Mouse (Mus musculus) MEL (cell line): Measurements from ENCODE around the gene Rps25. TPM values are rescaled to one million over a fixed set of nuclear protein-coding genes. Genes with fewer than 3 reads are reported as not detected.

Experiments used
- DNase-seq: peaks from one replicate; pipeline ENCODE4 v3.0.0; 2011; ENCODE audit warnings: low read depth, low spot score
- H3K27ac ChIP-seq: 2 replicates; pipeline ENCODE4 v1.5.1; 2012; ENCODE audit warnings: low read depth, mild to moderate bottlenecking, control low read depth, low read length, moderate library complexity; ENCODE audit not compliant: control insufficient read depth
- H3K27me3 ChIP-seq, 2 experiments: fragments of 150-350 bp in 1 of 2; sonication (generic) in 1 of 2; 2 replicates each; pipeline ENCODE4 v1.6.1; 2012; ENCODE audit warnings: low read length in 2 of 2, mild to moderate bottlenecking in 2 of 2, improper control_type of control experiment in 1 of 2, moderate library complexity in 1 of 2; ENCODE audit not compliant: insufficient read depth in 2 of 2, control insufficient read depth in 1 of 2
- H3K36me3 ChIP-seq, 2 experiments: 2 replicates each; pipeline ENCODE4 v1.6.1; 2012 to 2014; ENCODE audit warnings: low read length in 2 of 2, improper control_type of control experiment in 1 of 2, inconsistent platforms in 1 of 2, mild to moderate bottlenecking in 1 of 2; ENCODE audit not compliant: insufficient read depth in 2 of 2, control insufficient read depth in 1 of 2
- H3K4me1 ChIP-seq, 2 experiments: fragments of 150-350 bp in 1 of 2; sonication (generic) in 1 of 2; 2 replicates each; pipeline ENCODE4 v1.6.1; 2012; ENCODE audit warnings: low read length in 2 of 2, improper control_type of control experiment in 1 of 2, mild to moderate bottlenecking in 1 of 2; ENCODE audit not compliant: insufficient read depth in 2 of 2, control insufficient read depth in 1 of 2
- H3K4me3 ChIP-seq, 2 experiments: fragments of 150-350 bp in 1 of 2; sonication (generic) in 1 of 2; 2 replicates each; pipeline ENCODE4 v1.5.1; 2012; ENCODE audit warnings: low read depth in 2 of 2, low read length in 2 of 2, mild to moderate bottlenecking in 2 of 2, moderate library complexity in 2 of 2, control low read depth in 1 of 2, improper control_type of control experiment in 1 of 2; ENCODE audit not compliant: control insufficient read depth in 1 of 2, insufficient read depth in 1 of 2
- H3K79me2 ChIP-seq: 2 replicates; pipeline ENCODE4 v1.6.1; 2012; ENCODE audit warnings: mild to moderate bottlenecking, low read length, moderate library complexity; ENCODE audit not compliant: control insufficient read depth, poor library complexity, insufficient read depth
- H3K9ac ChIP-seq: 2 replicates; pipeline ENCODE4 v1.6.1; 2012; ENCODE audit warnings: low read depth, mild to moderate bottlenecking, control low read depth, low read length, moderate library complexity; ENCODE audit not compliant: control insufficient read depth, poor library complexity, severe bottlenecking
- H3K9me3 ChIP-seq: fragments of 150-350 bp; sonication (generic); replicated peaks from 2 replicates; pipeline ENCODE4 v1.6.1; 2012; ENCODE audit warnings: mild to moderate bottlenecking, low read length, improper control_type of control experiment, moderate library complexity; ENCODE audit not compliant: insufficient read depth
- BHLHE40 ChIP-seq: IDR thresholded peaks from 2 replicates; pipeline ENCODE4 v1.6.1; 2012; ENCODE audit warnings: low read depth, mild to moderate bottlenecking, inconsistent platforms, low read length, improper control_type of control experiment, borderline replicate concordance
- CTCF ChIP-seq, 3 experiments: IDR thresholded peaks in 2 of 3; conservative IDR thresholded peaks in 1 of 3; 2 replicates each; pipeline ENCODE4 v1.5.1; 2011 to 2012; ENCODE audit warnings: low read length in 3 of 3, low read depth in 2 of 3, mild to moderate bottlenecking in 2 of 3, improper control_type of control experiment in 1 of 3, inconsistent platforms in 1 of 3, mixed read lengths in 1 of 3, moderate library complexity in 1 of 3; ENCODE audit not compliant: control insufficient read depth in 1 of 3, insufficient read depth in 1 of 3, poor library complexity in 1 of 3, severe bottlenecking in 1 of 3
- ELF1 ChIP-seq: IDR thresholded peaks from 2 replicates; pipeline ENCODE4 v1.6.1; 2014; ENCODE audit warnings: low read depth, mild to moderate bottlenecking, inconsistent platforms, low read length, improper control_type of control experiment, moderate library complexity
- ETS1 ChIP-seq: IDR thresholded peaks from 2 replicates; pipeline ENCODE4 v1.6.1; 2012; ENCODE audit warnings: low read depth, mild to moderate bottlenecking, inconsistent platforms, low read length, improper control_type of control experiment, moderate library complexity
- GABPA ChIP-seq: IDR thresholded peaks from 2 replicates; pipeline ENCODE4 v1.6.1; 2012; ENCODE audit warnings: low read depth, mild to moderate bottlenecking, inconsistent platforms, low read length, improper control_type of control experiment, moderate library complexity
- MAX ChIP-seq: IDR thresholded peaks from 2 replicates; pipeline ENCODE4 v1.6.1; 2011; ENCODE audit warnings: low read length, improper control_type of control experiment
- MEF2A ChIP-seq: IDR thresholded peaks from 2 replicates; pipeline ENCODE4 v1.6.1; 2014; ENCODE audit warnings: low read depth, mild to moderate bottlenecking, inconsistent platforms, low read length, improper control_type of control experiment; ENCODE audit not compliant: poor library complexity, insufficient replicate concordance, severe bottlenecking; ENCODE audit errors: extremely low read depth
- MXI1 ChIP-seq: IDR thresholded peaks from 2 replicates; pipeline ENCODE4 v1.6.1; 2011; ENCODE audit warnings: mild to moderate bottlenecking, low read depth, low read length, improper control_type of control experiment
- NRF1 ChIP-seq: IDR thresholded peaks from 2 replicates; pipeline ENCODE4 v1.6.1; 2014; ENCODE audit warnings: low read depth, mild to moderate bottlenecking, inconsistent platforms, low read length, improper control_type of control experiment, moderate library complexity; ENCODE audit not compliant: poor library complexity, insufficient read depth, severe bottlenecking
- POLR2A ChIP-seq, 2 experiments: IDR thresholded peaks; 2 replicates each; pipeline ENCODE4 v1.6.1; 2011 to 2012; ENCODE audit warnings: low read length in 2 of 2, mild to moderate bottlenecking in 2 of 2, control low read depth in 1 of 2, improper control_type of control experiment in 1 of 2, low read depth in 1 of 2, moderate library complexity in 1 of 2; ENCODE audit not compliant: control insufficient read depth in 1 of 2, insufficient read depth in 1 of 2, poor library complexity in 1 of 2
- POLR2AphosphoS2 ChIP-seq: IDR thresholded peaks from 2 replicates; pipeline ENCODE4 v1.6.1; 2011; ENCODE audit warnings: low read length, improper control_type of control experiment
- RAD21 ChIP-seq: IDR thresholded peaks from 2 replicates; pipeline ENCODE4 v1.6.1; 2011; ENCODE audit warnings: mild to moderate bottlenecking, low read depth, low read length, improper control_type of control experiment
- RCOR1 ChIP-seq: IDR thresholded peaks from 2 replicates; pipeline ENCODE4 v1.6.1; 2012; ENCODE audit warnings: low read depth, mild to moderate bottlenecking, inconsistent platforms, low read length, improper control_type of control experiment
- TBP ChIP-seq: IDR thresholded peaks from 2 replicates; pipeline ENCODE4 v1.8.0; 2011; ENCODE audit warnings: low read depth, low read length, improper control_type of control experiment
- TCF12 ChIP-seq: IDR thresholded peaks from 2 replicates; pipeline ENCODE4 v1.6.1; 2014; ENCODE audit warnings: low read depth, mild to moderate bottlenecking, inconsistent platforms, low read length, improper control_type of control experiment, moderate library complexity
- UBTF ChIP-seq: IDR thresholded peaks from 2 replicates; pipeline ENCODE4 v1.6.1; 2012; ENCODE audit warnings: low read depth, mild to moderate bottlenecking, inconsistent platforms, low read length, improper control_type of control experiment, moderate library complexity, borderline replicate concordance; ENCODE audit not compliant: insufficient read depth
- USF2 ChIP-seq, 2 experiments: IDR thresholded peaks; 2 replicates each; pipeline ENCODE4 v1.6.1; 2011 to 2012; ENCODE audit warnings: improper control_type of control experiment in 2 of 2, low read length in 2 of 2, borderline replicate concordance in 1 of 2, inconsistent platforms in 1 of 2, low read depth in 1 of 2, mild to moderate bottlenecking in 1 of 2; ENCODE audit not compliant: insufficient read depth in 1 of 2
- ZC3H11A ChIP-seq: IDR thresholded peaks from 2 replicates; pipeline ENCODE4 v1.6.1; 2012; ENCODE audit warnings: low read depth, mild to moderate bottlenecking, inconsistent platforms, low read length, improper control_type of control experiment
- ZKSCAN1 ChIP-seq: IDR thresholded peaks from 2 replicates; pipeline ENCODE4 v1.6.1; 2012; ENCODE audit warnings: low read depth, mild to moderate bottlenecking, inconsistent platforms, low read length, improper control_type of control experiment, moderate library complexity
- ZNF384 ChIP-seq: IDR thresholded peaks from 2 replicates; pipeline ENCODE4 v1.6.1; 2012; ENCODE audit warnings: low read depth, mild to moderate bottlenecking, inconsistent platforms, low read length, improper control_type of control experiment
- polyA plus RNA-seq, 2 experiments: library from polyadenylated mRNA; stranded (reverse) in 1 of 2; unstranded in 1 of 2; fragments of >175 nt in 1 of 2; fragments of >200 nt in 1 of 2; gene quantifications; 2 replicates each; pipeline versions ENCODE4 v1.2.1 to v1.2.4; 2012; ENCODE audit warnings: low replicate concordance in 2 of 2, low read depth in 1 of 2; ENCODE audit not compliant: insufficient read length in 2 of 2, insufficient read depth in 1 of 2, missing spikeins in 1 of 2
- total RNA-seq: library from RNA; depleted of rRNA; stranded (reverse); fragments of 300-350 nt; gene quantifications from 2 replicates; pipeline ENCODE4 v1.2.3, GENCODE M21; 2012

The Rps25 gene
- total and polyA plus RNA-seq, 3 experiments, result 2,743 to 3,114 TPM; not detected in 1

DNA sequence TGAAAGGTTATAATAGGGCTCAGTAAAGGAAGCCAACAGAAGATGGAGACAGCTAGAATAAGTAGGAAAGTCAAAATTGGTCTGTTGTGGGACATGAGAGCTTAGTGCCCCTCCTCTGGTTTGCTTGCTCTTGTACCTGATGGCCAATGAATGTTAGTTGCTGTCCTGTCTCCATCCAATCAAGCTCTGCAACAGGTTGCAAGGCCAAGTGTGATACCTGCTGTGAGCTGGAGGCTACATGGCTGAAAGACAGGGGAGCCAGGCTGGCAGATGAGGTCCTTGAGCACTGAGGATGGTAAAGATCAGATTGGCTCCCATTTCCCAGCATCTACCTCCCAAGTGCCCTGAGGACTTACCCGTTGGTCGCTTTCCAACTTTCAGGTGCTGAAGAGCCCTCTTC lies 5.8 kb downstream of the Rps25 start:
- no peaks in the 10 kb centered on the region for H3K27me3 ChIP-seq
- TF ChIP-seq ZNF384 (no peak), POLR2A (IDR thresholded peaks at IDR 0.05; ENCODE audit: control insufficient read depth in 1 of 2, insufficient read depth in 1 of 2, low read depth in 1 of 2, low read length in 2 of 2, poor library complexity in 1 of 2) (0 out of 4 replicates have a peak, but pooled peaks of 1 of the 2 experiments have one; percentile 32)
- TF ChIP-seq, all 39 proteins: peak for 1
- peaks cover 0 to 35% of the 10 kb centered on the region in 2 experiments; a peak in 2 of 4 replicates for H3K4me1 ChIP-seq
- H3K79me2 ChIP-seq, result peaks cover 26% of the 10 kb centered on the region
- H3K27ac ChIP-seq, result peak overlapping the region; percentile 72
- peak; percentile 55 for DNase-seq
- H3K36me3 ChIP-seq, result peaks cover 6 to 44% of the 10 kb centered on the region in 2 experiments; a peak in 3 of 4 replicates
- no peak overlapping the region for H3K4me3 ChIP-seq
- no peaks in the 10 kb centered on the region for H3K9me3 ChIP-seq
- no peak overlapping the region for H3K9ac ChIP-seq

- Histone ChIP-seq H3K4me1 (peaks cover 3 to 20% of the 10 kb centered on the region in 2 experiments; a peak in 3 of 4 replicates), H3K27ac (peak overlapping the region; percentile 52), H3K9ac (peak overlapping the region; percentile 78), H3K27me3 (no peaks in the 10 kb centered on the region), H3K79me2 (peaks cover 10% of the 10 kb centered on the region), H3K4me3 (peak overlapping the region; percentile 80 to 95), H3K9me3 (no peaks in the 10 kb centered on the region), H3K36me3 (peaks cover 0 to 26% of the 10 kb centered on the region in 2 experiments; a peak in 2 of 4 replicates)
- no peak for TF ChIP-seq ZKSCAN1
- TF ChIP-seq POLR2A (IDR thresholded peaks at IDR 0.05; ENCODE audit: control insufficient read depth in 1 of 2, insufficient read depth in 1 of 2, low read depth in 1 of 2, low read length in 2 of 2, poor library complexity in 1 of 2), result no peak
- no peak for TF ChIP-seq CTCF (IDR thresholded peaks at IDR 0.05 in 2 of 3, conservative IDR thresholded peaks at IDR 0.05 in 1 of 3; ENCODE audit: control insufficient read depth in 1 of 3, insufficient read depth in 1 of 3, low read depth in 2 of 3, low read length in 3 of 3, poor library complexity in 1 of 3, severe bottlenecking in 1 of 3)
- no peak for TF ChIP-seq TBP
- TF ChIP-seq POLR2AphosphoS2, result no peak
- TF ChIP-seq RCOR1, result no peak
- no peak for TF ChIP-seq ELF1
- peak; percentile 53 for DNase-seq
These were observed 10.4 kb downstream of the Rps25 start for GRCm38 (mm10) chr9:44417156-44417891.

- Histone ChIP-seq H3K79me2 (peaks cover 10% of the 10 kb centered on the region), H3K36me3 (peaks cover 0 to 21% of the 10 kb centered on the region in 2 experiments; a peak in 2 of 4 replicates), H3K9ac (peak overlapping the region; percentile 78), H3K27ac (peak overlapping the region; percentile 82), H3K9me3 (no peaks in the 10 kb centered on the region), H3K4me1 (peaks cover 3 to 14% of the 10 kb centered on the region in 2 experiments; a peak in 3 of 4 replicates), H3K4me3 (peak overlapping the region; percentile 80 to 95), H3K27me3 (no peaks in the 10 kb centered on the region)
- peak; percentile 90 for DNase-seq
- TF ChIP-seq RAD21 (no peak), TCF12 (peak; percentile 44), MAX (no peak; the same call in none of the 2 replicates), USF2 (IDR thresholded peaks at IDR 0.05; ENCODE audit: borderline replicate concordance in 1 of 2, insufficient read depth in 1 of 2, low read depth in 1 of 2, low read length in 2 of 2) (no peak), NRF1 (peak; percentile 75), BHLHE40 (no peak), ZC3H11A (no peak), MEF2A (0 out of 2 replicates have a peak, but pooled peaks have one; percentile 30), UBTF (no peak), MXI1 (peak; percentile 66), ETS1 (peak; percentile 5; the same call in 1 of the 2 replicates), CTCF (IDR thresholded peaks at IDR 0.05 in 2 of 3, conservative IDR thresholded peaks at IDR 0.05 in 1 of 3; ENCODE audit: control insufficient read depth in 1 of 3, insufficient read depth in 1 of 3, low read depth in 2 of 3, low read length in 3 of 3, poor library complexity in 1 of 3, severe bottlenecking in 1 of 3) (peak; percentile 51 to 69 (median 66); a peak in 5 of 6 replicates), TBP (peak; percentile 70; the same call in 1 of the 2 replicates), GABPA (0 out of 2 replicates have a peak, but pooled peaks have one; percentile 41)
These were observed 11.0 kb downstream of the Rps25 start for GRCm38 (mm10) chr9:44417892-44418363.
